Comparison of ENCODE assay signal across 9 mouse cellular contexts in genomic region chr6:86219494-86219893, GRCm38 (mm10). TPM values are rescaled to one million over a fixed set of nuclear protein-coding genes. Genes with fewer than 3 reads are reported as not detected.
DNase-seq lines count a peak whose midpoint lies in the region; ATAC-seq and TF ChIP-seq lines count a peak whose summit lies in the region.
"Had no signal": no experiment of that assay in that cellular context is flagged by ENCODE, and none has a peak within 500 bp of the region (broad histone marks: within the 10 kb centered on the region; RNA-seq: fewer than 3 reads in every experiment).

No protein-coding gene starts in this region.

- WGBS in lung, embryonic 14.5 days = 66% methylated on average over 5 of the region's 5 CpGs
- WGBS in stomach, postnatal 0 days = 31% methylated on average over 5 of the region's 5 CpGs

- no peaks in the 10 kb centered on the region for H3K27me3 ChIP-seq in lung, embryonic 14.5 days (ENCODE audit: insufficient read depth, low read length)
- H3K27me3 ChIP-seq in stomach, postnatal 0 days (ENCODE audit: control insufficient read depth, insufficient read depth, low read length) = no peaks in the 10 kb centered on the region
- H3K27me3 ChIP-seq: hindbrain, embryonic 15.5 days had no signal

- peak; percentile 56 for TF ChIP-seq EP300 in stomach, postnatal 0 days (optimal IDR thresholded peaks at IDR 0.05)

- intact Hi-C loops in heart, postnatal 10 days (cut with DNase I) = no loop called here

- DNase-seq in lung, embryonic 14.5 days = no peak
- no peak for DNase-seq in lung, postnatal 4 days
- peak; percentile 45 to 66 for DNase-seq in cerebellum, adult 18-20 months
- peak; percentile 25 to 29 for DNase-seq in heart, postnatal 10 days
- DNase-seq in stomach, postnatal 0 days (ENCODE audit: low spot score) = peak; percentile 76
- no peak for DNase-seq in spleen, postnatal 14 days (ENCODE audit: low spot score in 2 of 2)
- DNase-seq in embryo, embryonic 11 days = no peak
- no peak for DNase-seq in thymus, postnatal 14 days

- H3K4me3 ChIP-seq in lung, embryonic 14.5 days (ENCODE audit: low read depth, low read length) = no peak overlapping the region
- no peak overlapping the region for H3K4me3 ChIP-seq in stomach, postnatal 0 days (ENCODE audit: low read depth, low read length)
- H3K4me3 ChIP-seq: hindbrain, embryonic 15.5 days had no signal

- no peak overlapping the region for H3K9ac ChIP-seq in lung, embryonic 14.5 days
- no peak overlapping the region for H3K9ac ChIP-seq in stomach, postnatal 0 days (ENCODE audit: low read length)
- H3K9ac ChIP-seq: hindbrain, embryonic 15.5 days had no signal

- TF ChIP-seq CTCF in lung, embryonic 14.5 days (IDR thresholded peaks at IDR 0.05; ENCODE audit: low read depth) = no peak
- no peak for TF ChIP-seq CTCF in stomach, postnatal 0 days (IDR thresholded peaks at IDR 0.05; ENCODE audit: low read depth)

- ATAC-seq in lung, embryonic 14.5 days (ENCODE audit: insufficient read depth) = peak; percentile 57; the same call in 1 of the 2 replicates
- peak; percentile 81 for ATAC-seq in stomach, postnatal 0 days (ENCODE audit: low FRiP score, low TSS enrichment)

- H3K4me1 ChIP-seq in lung, embryonic 14.5 days (ENCODE audit: insufficient read depth) = no peaks in the 10 kb centered on the region
- peaks cover 2% of the 10 kb centered on the region; the same call in 1 of the 2 replicates for H3K4me1 ChIP-seq in stomach, postnatal 0 days (replicated peaks; ENCODE audit: control insufficient read depth, insufficient read depth)
- H3K4me1 ChIP-seq: hindbrain, embryonic 15.5 days had no signal

- no peaks in the 10 kb centered on the region for H3K36me3 ChIP-seq in lung, embryonic 14.5 days (ENCODE audit: insufficient read depth)
- H3K36me3 ChIP-seq in stomach, postnatal 0 days (ENCODE audit: control insufficient read depth, insufficient read depth, low read length) = no peaks in the 10 kb centered on the region
- H3K36me3 ChIP-seq: hindbrain, embryonic 15.5 days had no signal

- H3K27ac ChIP-seq in lung, embryonic 14.5 days (ENCODE audit: low read depth) = peak overlapping the region; percentile 51; the same call in 1 of the 2 replicates
- H3K27ac ChIP-seq in stomach, postnatal 0 days (replicated peaks) = peak overlapping the region; percentile 89
- H3K27ac ChIP-seq: hindbrain, embryonic 15.5 days had no signal

- no peaks in the 10 kb centered on the region for H3K9me3 ChIP-seq in lung, embryonic 14.5 days (ENCODE audit: low read depth, low read length)
- H3K9me3 ChIP-seq in stomach, postnatal 0 days (ENCODE audit: control insufficient read depth, low read length) = no peaks in the 10 kb centered on the region
- H3K9me3 ChIP-seq: hindbrain, embryonic 15.5 days had no signal

- no peak overlapping the region for H3K4me2 ChIP-seq in lung, embryonic 14.5 days
- no peak overlapping the region for H3K4me2 ChIP-seq in stomach, postnatal 0 days (replicated peaks; ENCODE audit: low read depth)
- H3K4me2 ChIP-seq: hindbrain, embryonic 15.5 days had no signal

RNA-seq across cellular contexts. Expression of gene Tgfa, which starts 24.5 kb away (rescaled TPM):
- polyA plus RNA-seq in lung, embryonic 14.5 days (2014; fragmentation: Nextera tagmentation; extraction: Ambion mirVana) = 4.4 and 4.9 TPM in 2 replicates
- 1 to 10 TPM; 1.5 to 2.1 TPM for total RNA-seq in heart, postnatal 10 days (2021)
- polyA plus RNA-seq in stomach, postnatal 0 days (2015; fragmentation: Nextera tagmentation; extraction: Ambion mirVana) = 8.7 and 9.1 TPM in 2 replicates

Comparison
In these comparisons a context has a peak if more than half of its experiments do, and no peak if none do; other contexts are left out.
1. DNase-seq: peak in cerebellum, adult 18-20 months (2 of 2), heart, postnatal 10 days (2 of 2) and stomach, postnatal 0 days (single experiment); none in lung, embryonic 14.5 days (single experiment), lung, postnatal 4 days (0 of 2), spleen, postnatal 14 days (0 of 2), embryo, embryonic 11 days (single experiment) and thymus, postnatal 14 days (single experiment).